Mouse (Mus musculus) cerebellum, adult 2 months (tissue): Measurements from ENCODE around the gene Itln1.

Source experiments
- CTCF ChIP-seq: fragments of 200-500 bp; IDR thresholded peaks from 2 replicates; pipeline ENCODE4 v1.5.1; 2011; ENCODE audit warnings: low read depth, mild to moderate bottlenecking, control low read depth, low read length, moderate library complexity, borderline replicate concordance; ENCODE audit not compliant: insufficient read depth
- POLR2A ChIP-seq: fragments of 200-500 bp; IDR thresholded peaks from 2 replicates; pipeline ENCODE4 v1.6.1; 2011; ENCODE audit warnings: low read length, control low read depth, borderline replicate concordance; ENCODE audit not compliant: insufficient read depth

DNA sequence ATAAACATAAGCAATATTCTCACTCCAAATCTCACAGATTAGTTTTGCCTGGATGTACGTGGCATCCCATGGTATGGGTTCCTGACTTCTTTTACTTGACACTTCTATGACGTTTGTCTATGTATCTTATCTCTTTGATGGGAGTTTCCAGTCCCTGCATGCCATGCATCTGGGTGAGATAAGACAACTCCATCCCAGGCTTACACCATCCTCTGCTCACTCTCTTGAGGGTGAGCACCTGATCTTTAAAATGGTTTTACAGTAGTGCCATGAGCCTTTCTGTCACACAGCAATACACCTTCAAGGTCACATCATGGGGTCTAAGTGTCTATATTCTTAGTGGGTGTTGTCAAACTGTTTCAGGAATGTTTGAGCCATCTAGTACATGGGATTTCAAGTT, 25.2 kb upstream of the Itln1 start:
- no peak for TF ChIP-seq POLR2A
- no peak for TF ChIP-seq CTCF
